20 mouse cellular contexts compared by ENCODE assay signal in genomic region chr5:118672111-118672510, GRCm38 (mm10).
DNase-seq lines count a peak whose midpoint lies in the region; ATAC-seq and TF ChIP-seq lines count a peak whose summit lies in the region.
"Had no signal": no experiment of that assay in that cellular context is flagged by ENCODE, and none has a peak within 500 bp of the region (broad histone marks: within the 10 kb centered on the region; RNA-seq: fewer than 3 reads in every experiment).

No protein-coding gene starts in this region.

- H3K4me2 ChIP-seq in hindbrain, embryonic 13.5 days, result no peak overlapping the region
- H3K4me2 ChIP-seq in hindbrain, embryonic 11.5 days (replicated peaks; ENCODE audit: low read depth, low read length), result no peak overlapping the region
- no peak overlapping the region for H3K4me2 ChIP-seq in midbrain, postnatal 0 days (ENCODE audit: low read depth, low read length, poor library complexity, severe bottlenecking)
- H3K4me2 ChIP-seq: forebrain, embryonic 13.5 days; heart, embryonic 11.5 days; heart, embryonic 15.5 days had no signal

- DNase-seq in hindbrain, embryonic 11.5 days (ENCODE audit: low spot score), result no peak
- no peak for DNase-seq in midbrain, embryonic 10.5 days (ENCODE audit: low spot score)
- DNase-seq in midbrain, postnatal 0 days (ENCODE audit: low spot score), result no peak
- peak; percentile 81 for DNase-seq in brain, adult 2 months (ENCODE audit: low read depth, low spot score)
- DNase-seq in mesoderm, embryonic 11.5 days (ENCODE audit: low read depth, low spot score), result peak; percentile 19
- no peak for DNase-seq in urinary bladder, postnatal 36 days (ENCODE audit: low spot score in 2 of 2)
- DNase-seq: adrenal gland, adult 2 months; adrenal gland, postnatal 25 days; cerebellum, adult 2 months; cerebellum, postnatal 10 days; forebrain, postnatal 0 days; gastrocnemius, postnatal 10 days; heart, adult 2 months; heart, postnatal 14 days had no signal

- 0 out of 2 replicates have a peak overlapping the region, but pooled peaks have one; percentile 9 for H3K27ac ChIP-seq in hindbrain, embryonic 13.5 days
- no peak overlapping the region for H3K27ac ChIP-seq in hindbrain, embryonic 11.5 days (ENCODE audit: low read depth, low read length)
- H3K27ac ChIP-seq in midbrain, embryonic 10.5 days (replicated peaks), result 0 out of 2 replicates have a peak overlapping the region, but pooled peaks have one; percentile 38
- H3K27ac ChIP-seq in midbrain, postnatal 0 days (ENCODE audit: low read depth, low read length), result no peak overlapping the region
- H3K27ac ChIP-seq: embryonic facial prominence, embryonic 10.5 days; forebrain, embryonic 13.5 days; heart, adult 2 months; heart, embryonic 15.5 days had no signal

- no peak overlapping the region for H3K4me3 ChIP-seq in hindbrain, embryonic 13.5 days
- H3K4me3 ChIP-seq in hindbrain, embryonic 11.5 days (ENCODE audit: low read depth, low read length), result no peak overlapping the region
- no peak overlapping the region for H3K4me3 ChIP-seq in midbrain, embryonic 10.5 days
- H3K4me3 ChIP-seq in midbrain, postnatal 0 days (ENCODE audit: low read depth, low read length), result no peak overlapping the region
- H3K4me3 ChIP-seq: embryonic facial prominence, embryonic 10.5 days; forebrain, embryonic 13.5 days; heart, adult 2 months; heart, embryonic 15.5 days had no signal

- peaks cover 84% of the 10 kb centered on the region for H3K4me1 ChIP-seq in hindbrain, embryonic 13.5 days (replicated peaks)
- peaks cover 27% of the 10 kb centered on the region for H3K4me1 ChIP-seq in hindbrain, embryonic 11.5 days (replicated peaks; ENCODE audit: control insufficient read depth, insufficient read depth, low read length)
- peaks cover 90% of the 10 kb centered on the region for H3K4me1 ChIP-seq in midbrain, embryonic 10.5 days
- peaks cover 13% of the 10 kb centered on the region; the same call in 1 of the 2 replicates for H3K4me1 ChIP-seq in midbrain, postnatal 0 days (ENCODE audit: insufficient read depth, low read length)

- no peak for TF ChIP-seq CTCF in midbrain, postnatal 0 days (IDR thresholded peaks at IDR 0.05)

- H3K9me3 ChIP-seq in hindbrain, embryonic 13.5 days, result no peaks in the 10 kb centered on the region
- H3K9me3 ChIP-seq in hindbrain, embryonic 11.5 days (ENCODE audit: control insufficient read depth, low read length), result no peaks in the 10 kb centered on the region
- H3K9me3 ChIP-seq in midbrain, embryonic 10.5 days (replicated peaks), result no peaks in the 10 kb centered on the region
- no peaks in the 10 kb centered on the region for H3K9me3 ChIP-seq in midbrain, postnatal 0 days (ENCODE audit: low read length)
- H3K9me3 ChIP-seq: embryonic facial prominence, embryonic 10.5 days; forebrain, embryonic 13.5 days; heart, embryonic 15.5 days had no signal

- H3K36me3 ChIP-seq in hindbrain, embryonic 13.5 days, result no peaks in the 10 kb centered on the region
- no peaks in the 10 kb centered on the region for H3K36me3 ChIP-seq in hindbrain, embryonic 11.5 days (ENCODE audit: control insufficient read depth, insufficient read depth, low read length)
- H3K36me3 ChIP-seq in midbrain, embryonic 10.5 days, result 0 out of 2 replicates have a peak, but pooled peaks cover 6% of the 10 kb centered on the region
- no peaks in the 10 kb centered on the region for H3K36me3 ChIP-seq in midbrain, postnatal 0 days (ENCODE audit: insufficient read depth, low read length)
- H3K36me3 ChIP-seq: embryonic facial prominence, embryonic 10.5 days; heart, embryonic 15.5 days had no signal

- no peak overlapping the region for H3K9ac ChIP-seq in hindbrain, embryonic 13.5 days
- no peak overlapping the region for H3K9ac ChIP-seq in hindbrain, embryonic 11.5 days (ENCODE audit: low read depth, low read length)
- H3K9ac ChIP-seq in midbrain, postnatal 0 days (replicated peaks; ENCODE audit: low read length, poor library complexity, severe bottlenecking), result no peak overlapping the region
- H3K9ac ChIP-seq: forebrain, embryonic 13.5 days; forebrain, postnatal 0 days; heart, embryonic 15.5 days had no signal

- ATAC-seq in hindbrain, embryonic 13.5 days (ENCODE audit: low FRiP score), result no peak
- no peak for ATAC-seq in hindbrain, embryonic 11.5 days (ENCODE audit: low FRiP score)
- ATAC-seq in midbrain, postnatal 0 days (ENCODE audit: low FRiP score), result no peak
- ATAC-seq: forebrain, embryonic 13.5 days; forebrain, postnatal 0 days; hindbrain, embryonic 16.5 days had no signal

- no peaks in the 10 kb centered on the region for H3K27me3 ChIP-seq in hindbrain, embryonic 13.5 days
- H3K27me3 ChIP-seq in hindbrain, embryonic 11.5 days (ENCODE audit: control insufficient read depth, insufficient read depth, low read length), result no peaks in the 10 kb centered on the region
- H3K27me3 ChIP-seq in midbrain, embryonic 10.5 days (ENCODE audit: low read depth, poor library complexity, severe bottlenecking), result no peaks in the 10 kb centered on the region
- H3K27me3 ChIP-seq in midbrain, postnatal 0 days (ENCODE audit: insufficient read depth, low read length), result no peaks in the 10 kb centered on the region
- H3K27me3 ChIP-seq: heart, embryonic 15.5 days had no signal

Comparison
In these comparisons a context has a peak if more than half of its experiments do, and no peak if none do; other contexts are left out.
1. H3K27ac ChIP-seq: peak in hindbrain, embryonic 13.5 days (single experiment) and midbrain, embryonic 10.5 days (single experiment); none in hindbrain, embryonic 11.5 days (single experiment) and midbrain, postnatal 0 days (single experiment).
2. DNase-seq: peak in brain, adult 2 months (single experiment) and mesoderm, embryonic 11.5 days (single experiment); none in hindbrain, embryonic 11.5 days (single experiment), midbrain, embryonic 10.5 days (single experiment), midbrain, postnatal 0 days (single experiment) and urinary bladder, postnatal 36 days (0 of 2).